Mouse (Mus musculus) lung, embryonic 14.5 days (tissue): ENCODE results near the gene Agl. TPM values are rescaled to one million over a fixed set of nuclear protein-coding genes. Genes with fewer than 3 reads are reported as not detected.
A peak's percentile ranks its signal among the peaks of the same experiment; 100 is the strongest.

Experiments
- ATAC-seq: fragments of 200-750 bp; cut with Nextera tagmentation; 2 replicates; pipeline ENCODE4 v1.8.0; 2017; ENCODE audit warnings: mild to moderate bottlenecking, moderate TSS enrichment, moderate library complexity; ENCODE audit not compliant: insufficient read depth
- DNase-seq: peaks from one replicate; pipeline ENCODE4 v3.0.0-alpha.2; 2015
- H3K27ac ChIP-seq: fragments of 300-500 bp; sonication (generic); 2 replicates; pipeline ENCODE4 v1.5.1; 2014; ENCODE audit warnings: low read depth, mild to moderate bottlenecking, moderate library complexity
- H3K27me3 ChIP-seq: fragments of 300-500 bp; sonication (generic); 2 replicates; pipeline ENCODE4 v1.6.1; 2014; ENCODE audit warnings: low read length, control low read depth; ENCODE audit not compliant: insufficient read depth
- H3K36me3 ChIP-seq: fragments of 300-500 bp; sonication (generic); 2 replicates; pipeline ENCODE4 v1.6.1; 2014; ENCODE audit warnings: control low read depth; ENCODE audit not compliant: insufficient read depth
- H3K4me1 ChIP-seq: fragments of 300-500 bp; sonication (generic); 2 replicates; pipeline ENCODE4 v1.6.1; 2014; ENCODE audit warnings: antibody characterized with exemption, control low read depth; ENCODE audit not compliant: insufficient read depth
- H3K4me2 ChIP-seq: fragments of 300-500 bp; sonication (generic); 2 replicates; pipeline ENCODE4 v1.6.1; 2014; ENCODE audit warnings: mild to moderate bottlenecking
- H3K4me3 ChIP-seq: fragments of 300-500 bp; sonication (generic); 2 replicates; pipeline ENCODE4 v1.5.1; 2014; ENCODE audit warnings: low read depth, low read length
- H3K9ac ChIP-seq: fragments of 300-500 bp; sonication (generic); 2 replicates; pipeline ENCODE4 v1.6.1; 2014
- H3K9me3 ChIP-seq: fragments of 300-500 bp; sonication (generic); 2 replicates; pipeline ENCODE4 v1.6.1; 2016; ENCODE audit warnings: low read depth, low read length, control low read depth
- CTCF ChIP-seq: IDR thresholded peaks from 2 replicates; pipeline ENCODE4 v1.5.1; 2016; ENCODE audit warnings: antibody characterized with exemption, low read depth
- WGBS: fragments of 180-500 bp; shearing (Covaris S2); extraction: QIAGEN DNeasy Blood & Tissue Kit; methylation state at CpG from one replicate; pipeline ENCODE4 v1.1.7; 2014; 5-methylcytosine and 5-hydroxymethylcytosine counted together
- polyA plus RNA-seq: library from polyadenylated mRNA; unstranded; fragments of >200 nt; fragmentation: Nextera tagmentation; extraction: Ambion mirVana; gene quantifications from 2 replicates; pipeline ENCODE4 v1.2.1, GENCODE M21; 2014

Agl gene
- polyA plus RNA-seq, 1 experiment from 2014 or later = 12.1 TPM

DNA sequence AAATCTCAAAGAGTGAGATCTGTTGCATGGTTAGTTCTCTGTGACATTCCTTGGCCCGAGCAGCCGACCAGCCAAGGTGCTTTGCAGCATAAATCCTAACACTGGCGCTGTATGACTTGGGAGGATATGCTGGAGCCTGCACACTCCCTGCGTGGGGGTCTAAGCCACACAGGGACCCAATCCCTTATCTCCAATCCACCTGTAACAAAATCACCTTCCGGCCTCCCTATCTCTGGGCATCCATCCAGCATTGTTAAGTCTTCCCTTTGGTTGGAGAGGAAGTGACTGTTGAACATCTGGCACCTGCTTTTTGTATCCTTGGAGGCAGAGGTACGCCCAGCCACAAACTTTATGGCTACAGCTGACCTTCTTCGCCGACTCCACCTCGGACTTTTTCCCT lies 81.2 kb downstream of the Agl start:
- no peak overlapping the region for H3K4me2 ChIP-seq

DNA sequence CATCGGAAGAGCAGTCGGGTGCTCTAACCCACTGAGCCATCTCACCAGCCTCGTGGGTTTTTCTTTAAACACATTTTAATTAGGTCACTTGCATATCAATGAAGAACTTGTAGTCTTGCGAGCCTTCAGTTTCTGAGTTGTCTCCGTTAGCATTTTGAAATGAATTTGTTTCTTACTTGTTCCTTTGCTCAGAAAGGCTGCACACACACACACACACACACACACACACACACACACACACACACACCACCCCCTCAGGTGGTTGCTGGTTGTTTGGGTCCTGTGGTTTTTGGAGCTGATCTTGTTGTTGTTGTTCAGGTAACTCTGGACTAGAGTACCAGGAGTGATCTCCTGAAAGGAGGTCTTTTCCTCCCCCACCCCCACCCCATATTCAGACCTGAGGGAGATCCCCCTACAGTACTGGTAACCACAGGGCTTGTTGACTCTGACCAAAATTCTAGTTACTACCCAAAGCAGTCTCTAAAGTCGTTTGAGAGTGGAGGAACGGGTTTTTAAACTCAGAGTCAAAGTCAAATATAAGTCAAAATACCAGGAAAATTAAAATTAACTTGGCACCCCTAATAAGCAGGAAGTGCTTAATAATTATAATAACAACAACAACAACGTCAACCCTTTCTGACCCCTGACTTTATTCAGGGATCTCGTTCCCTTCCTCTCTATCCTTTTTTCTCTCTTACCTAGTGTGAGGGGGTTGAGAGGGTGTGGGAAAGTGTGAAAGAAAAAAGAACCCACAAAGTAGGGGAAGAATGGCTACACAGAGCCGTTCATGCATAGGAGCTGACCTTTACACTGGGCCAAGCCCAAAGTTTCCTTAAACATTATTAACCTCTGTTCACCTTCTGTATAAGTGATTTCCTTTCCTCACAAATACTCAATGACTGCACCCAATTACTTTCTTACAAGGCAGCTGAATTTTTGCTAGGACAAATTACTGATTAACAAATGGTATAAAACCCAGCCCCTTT lies 84.2 kb downstream of the Agl start:
- H3K27ac ChIP-seq = no peak overlapping the region
- no peak overlapping the region for H3K9ac ChIP-seq
- no peaks in the 10 kb centered on the region for H3K36me3 ChIP-seq
- TF ChIP-seq CTCF = no peak
- H3K27me3 ChIP-seq = no peaks in the 10 kb centered on the region
- H3K4me2 ChIP-seq = no peak overlapping the region
- H3K9me3 ChIP-seq = no peaks in the 10 kb centered on the region
- H3K4me3 ChIP-seq = no peak overlapping the region
- no peaks in the 10 kb centered on the region for H3K4me1 ChIP-seq
- DNase-seq = no peak
- WGBS = 56% methylated on average over 10 of the region's 10 CpGs
- ATAC-seq = no peak

More for the DNA sequence above, 81.2 kb downstream of the Agl start:
- Histone ChIP-seq H3K36me3 (no peaks in the 10 kb centered on the region), H3K27ac (no peak overlapping the region), H3K9ac (no peak overlapping the region), H3K4me1 (no peaks in the 10 kb centered on the region), H3K4me3 (no peak overlapping the region), H3K9me3 (no peaks in the 10 kb centered on the region), H3K27me3 (no peaks in the 10 kb centered on the region)
- DNase-seq (peak; percentile 17), ATAC-seq (no peak)
- WGBS = 49% methylated on average over 9 of the region's 9 CpGs
- TF ChIP-seq CTCF = no peak

DNA sequence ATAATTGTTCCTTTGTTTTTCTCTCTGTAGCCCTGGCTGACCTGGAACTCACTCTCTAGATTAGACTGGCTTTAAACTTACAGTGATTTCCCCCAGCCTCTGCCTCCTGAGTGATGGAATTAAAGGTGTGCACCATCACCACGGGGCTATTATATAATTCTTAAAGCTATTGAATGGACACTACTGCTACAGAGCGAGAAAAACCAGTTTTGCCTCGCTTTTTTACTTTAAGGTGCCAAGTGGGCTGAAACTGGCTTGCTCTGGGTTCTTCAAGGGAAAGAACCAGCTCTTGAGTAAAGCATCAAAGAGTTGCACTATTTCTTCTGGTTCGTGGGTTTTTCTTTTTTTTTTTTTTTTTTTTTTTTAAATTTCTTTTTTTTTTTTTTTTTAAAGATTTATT lies 85.0 kb downstream of the Agl start:
- H3K9ac ChIP-seq = no peak overlapping the region
- DNase-seq = peak; percentile 66
- no peaks in the 10 kb centered on the region for H3K4me1 ChIP-seq
- no peak overlapping the region for H3K4me2 ChIP-seq
- H3K9me3 ChIP-seq = no peaks in the 10 kb centered on the region
- ATAC-seq = peak; percentile 63; the same call in 1 of the 2 replicates
- H3K36me3 ChIP-seq = no peaks in the 10 kb centered on the region
- no peak overlapping the region for H3K4me3 ChIP-seq
- 60% methylated on average over 4 of the region's 4 CpGs for WGBS
- H3K27me3 ChIP-seq = no peaks in the 10 kb centered on the region
- TF ChIP-seq CTCF = no peak
- H3K27ac ChIP-seq = no peak overlapping the region

DNA sequence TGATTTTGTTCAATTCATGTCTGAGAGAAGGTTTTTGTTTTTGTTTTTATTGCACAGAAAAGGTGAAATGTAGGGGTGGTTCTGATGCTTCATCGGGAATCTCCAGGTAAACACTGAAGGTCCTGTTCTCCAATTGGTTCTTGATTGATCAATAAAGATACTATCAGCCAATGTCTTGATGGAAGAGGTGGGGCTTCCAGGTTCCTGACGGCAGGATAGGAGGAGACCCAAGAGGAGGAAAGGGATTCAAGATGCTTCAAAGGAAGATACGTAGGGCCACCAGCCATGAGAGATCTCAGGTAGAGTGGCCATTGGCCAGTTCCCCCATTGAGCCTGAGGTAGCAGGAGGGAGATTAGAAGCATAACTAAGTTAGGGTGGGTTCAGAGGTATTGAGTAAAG lies 89.0 kb downstream of the Agl start:
- Histone ChIP-seq H3K9me3 (no peaks in the 10 kb centered on the region), H3K9ac (no peak overlapping the region), H3K4me1 (no peaks in the 10 kb centered on the region), H3K4me3 (no peak overlapping the region), H3K4me2 (no peak overlapping the region), H3K27ac (no peak overlapping the region), H3K27me3 (no peaks in the 10 kb centered on the region), H3K36me3 (no peaks in the 10 kb centered on the region)
- TF ChIP-seq CTCF = no peak
- ATAC-seq (no peak), DNase-seq (no peak)
- WGBS = 43% methylated on average over 3 of the region's 3 CpGs

DNA sequence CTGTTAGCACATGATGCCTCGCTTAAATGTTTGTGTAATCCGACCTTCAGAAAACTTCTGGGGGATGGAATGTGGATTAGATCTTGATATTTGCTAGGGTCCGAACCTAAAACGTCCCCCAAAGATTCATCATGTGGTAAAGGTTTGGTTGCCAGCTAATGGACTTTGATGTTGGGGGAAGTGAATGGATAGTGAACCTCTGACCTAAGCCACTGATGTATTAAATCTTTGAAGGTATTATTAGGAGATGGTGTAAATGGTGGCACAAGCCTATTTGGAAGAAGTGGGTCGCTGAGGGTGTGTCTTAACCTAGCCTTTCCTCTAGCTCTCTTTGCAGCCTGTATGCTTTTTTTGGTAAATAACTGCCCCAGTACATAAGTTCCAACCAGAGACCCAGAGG lies 94.9 kb downstream of the Agl start:
- Histone ChIP-seq H3K27ac (no peak overlapping the region), H3K9ac (peak overlapping the region; percentile 97; the same call in 1 of the 2 replicates), H3K27me3 (no peaks in the 10 kb centered on the region), H3K36me3 (no peaks in the 10 kb centered on the region), H3K4me1 (peaks cover 3% of the 10 kb centered on the region; the same call in 1 of the 2 replicates), H3K4me3 (peak overlapping the region; percentile 92), H3K9me3 (no peaks in the 10 kb centered on the region), H3K4me2 (peak overlapping the region; percentile 82)
- ATAC-seq = no peak
- no peak for TF ChIP-seq CTCF
- DNase-seq = no peak
- 23% methylated on average over 5 of the region's 5 CpGs for WGBS

DNA sequence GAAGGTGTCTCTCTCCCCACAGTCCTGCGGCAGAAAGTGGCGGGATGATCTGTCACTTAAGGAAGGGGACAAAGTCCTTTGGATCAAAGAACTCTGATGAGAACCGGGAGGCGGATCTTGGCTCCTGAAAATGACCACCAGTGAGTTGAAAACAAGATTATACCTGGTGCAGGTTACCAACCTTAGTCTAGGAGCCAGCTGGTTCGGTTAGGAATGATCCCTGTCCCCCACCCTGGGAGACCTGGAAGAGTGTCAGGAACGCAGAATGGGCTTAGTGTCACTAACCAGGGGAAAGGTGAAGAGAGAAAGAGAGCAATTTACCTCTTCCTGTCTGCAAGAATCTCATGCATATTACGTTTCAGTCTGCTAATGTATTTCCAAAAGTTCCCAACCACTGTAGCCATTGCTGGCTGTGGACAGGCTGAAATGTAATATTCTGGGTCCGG lies 95.5 kb downstream of the Agl start, which contains the start of gene Slc35a3:
Slc35a3 (minus strand) TSS at position 396 of the 446 bp plus-strand sequence.
- DNase-seq = no peak

More for the DNA sequence above, 95.5 kb downstream of the Agl start, which contains the start of gene Slc35a3:
- ATAC-seq = peak; percentile 20; the same call in 1 of the 2 replicates
- Histone ChIP-seq H3K9ac (peak within 1 kb of the TSS; percentile 97), H3K4me3 (peak within 1 kb of the TSS; percentile 92), H3K9me3 (no peaks in the 10 kb centered on the region), H3K36me3 (no peaks in the 10 kb centered on the region), H3K27me3 (no peaks in the 10 kb centered on the region), H3K27ac (peak within 1 kb of the TSS; percentile 80; the same call in 1 of the 2 replicates), H3K4me1 (peaks cover 3% of the 10 kb centered on the region; the same call in 1 of the 2 replicates), H3K4me2 (peak within 1 kb of the TSS; percentile 82)
- WGBS = 3% methylated on average over 8 of the region's 8 CpGs
- TF ChIP-seq CTCF = no peak
